Mouse (Mus musculus): ENCODE results near the gene Fam222b.

DNA sequence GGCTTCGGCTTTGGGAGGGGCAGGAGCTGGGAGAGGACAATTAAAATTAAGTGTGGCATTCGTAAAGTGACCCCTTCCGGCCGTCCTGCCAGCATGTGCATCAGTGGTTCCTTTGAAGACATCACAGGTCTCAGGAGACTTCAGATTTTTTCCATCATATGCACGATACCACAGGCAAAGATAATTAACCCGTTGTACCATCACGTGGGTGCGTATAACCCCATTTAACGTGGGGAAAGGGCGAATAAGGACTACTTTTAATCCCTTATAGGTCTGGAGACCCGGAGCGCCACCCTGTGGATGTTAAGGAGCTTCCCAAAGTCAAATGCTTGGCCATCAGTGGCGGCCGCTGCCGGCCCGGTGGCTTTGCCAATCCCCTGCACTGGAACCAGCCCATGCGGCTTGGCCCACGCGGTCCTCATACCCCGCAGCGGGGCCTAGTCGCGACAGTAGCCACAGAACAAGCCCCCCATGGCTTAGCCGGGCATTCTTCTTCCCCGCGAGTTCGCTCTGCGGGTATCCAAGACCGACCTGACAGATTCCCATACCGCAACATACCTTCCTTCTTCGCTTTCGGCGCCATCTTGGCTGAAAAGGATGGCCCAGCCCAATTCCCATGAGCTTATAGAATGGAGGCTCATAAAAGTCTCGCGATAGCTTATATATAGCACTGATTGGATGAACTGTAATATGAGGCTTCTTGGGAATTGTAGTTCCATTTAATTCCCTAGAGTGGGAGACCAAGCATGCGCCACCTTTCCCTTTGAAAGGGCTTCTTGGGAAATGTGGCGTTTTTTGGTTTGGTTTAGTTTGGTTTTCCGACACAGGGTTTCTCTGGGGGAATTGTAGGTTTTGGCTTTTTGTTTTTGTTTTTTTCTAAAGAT lies 88.7 kb downstream of the Fam222b start, which contains the start of gene Rpl23a:
- no peak; the same call in 1 of the 2 replicates for TF ChIP-seq POLR2A (IDR thresholded peaks at IDR 0.05; ENCODE audit: borderline replicate concordance, control insufficient read depth, low read depth, low read length)
- no peak for TF ChIP-seq CTCF (IDR thresholded peaks at IDR 0.05; ENCODE audit: control insufficient read depth, insufficient read depth, low read length)
